Mouse (Mus musculus): ENCODE results near the gene Plekhg4.

- no peak for TF ChIP-seq CTCF (IDR thresholded peaks at IDR 0.05; ENCODE audit: borderline replicate concordance, extremely low read depth, insufficient read depth, insufficient read length)
- no peak for TF ChIP-seq POLR2A (IDR thresholded peaks at IDR 0.05; ENCODE audit: borderline replicate concordance, extremely low read depth, insufficient read depth, insufficient read length, poor library complexity, severe bottlenecking)
Measured at GRCm38 (mm10) chr8:105422006-105422405, 48.9 kb downstream of the Plekhg4 start.

Data from brain, embryonic 14.5 days (tissue).